Mouse (Mus musculus) liver, embryonic 16.5 days (tissue): ENCODE data around the gene Aff2. TPM values are rescaled to one million over a fixed set of nuclear protein-coding genes. Genes with fewer than 3 reads are reported as not detected.

Source experiments
- ATAC-seq: fragments of 200-750 bp; cut with Nextera tagmentation; 2 replicates; pipeline ENCODE4 v1.8.0; 2017; ENCODE audit warnings: low read depth, mild to moderate bottlenecking, moderate number of reproducible peaks, moderate library complexity
- H3K27ac ChIP-seq: fragments of 300-500 bp; sonication (generic); 2 replicates; pipeline ENCODE4 v1.5.1; 2014; ENCODE audit warnings: mild to moderate bottlenecking, low read length
- H3K27me3 ChIP-seq: fragments of 300-500 bp; sonication (generic); 2 replicates; pipeline ENCODE4 v1.6.1; 2014; ENCODE audit warnings: low read depth, low read length, mixed read lengths; ENCODE audit not compliant: control insufficient read depth, insufficient read depth
- H3K36me3 ChIP-seq: fragments of 300-500 bp; sonication (generic); 2 replicates; pipeline ENCODE4 v1.6.1; 2014; ENCODE audit warnings: mild to moderate bottlenecking; ENCODE audit not compliant: control insufficient read depth, insufficient read depth
- H3K4me1 ChIP-seq: fragments of 300-500 bp; sonication (generic); 2 replicates; pipeline ENCODE4 v1.6.1; 2014; ENCODE audit warnings: low read depth, low read length, mixed read lengths; ENCODE audit not compliant: control insufficient read depth
- H3K4me2 ChIP-seq: fragments of 300-500 bp; sonication (generic); 2 replicates; pipeline ENCODE4 v1.6.1; 2014; ENCODE audit warnings: low read depth, low read length, mixed read lengths
- H3K4me3 ChIP-seq: fragments of 300-500 bp; sonication (generic); 2 replicates; pipeline ENCODE4 v1.5.1; 2014; ENCODE audit warnings: low read depth, mild to moderate bottlenecking, low read length
- H3K9ac ChIP-seq: fragments of 300-500 bp; sonication (generic); 2 replicates; pipeline ENCODE4 v1.6.1; 2014; ENCODE audit warnings: low read depth, low read length
- H3K9me3 ChIP-seq: fragments of 300-500 bp; sonication (generic); replicated peaks from 2 replicates; pipeline ENCODE4 v1.6.1; 2016; ENCODE audit warnings: low read length; ENCODE audit not compliant: control insufficient read depth
- WGBS: fragments of 180-500 bp; shearing (Covaris S2); extraction: QIAGEN DNeasy Blood & Tissue Kit; methylation state at CpG from one replicate; pipeline ENCODE4 v1.1.7; 2014; ENCODE audit not compliant: insufficient replicate concordance; 5-methylcytosine and 5-hydroxymethylcytosine counted together
- polyA plus RNA-seq: library from polyadenylated mRNA; unstranded; fragments of >200 nt; fragmentation: Nextera tagmentation; extraction: Ambion mirVana; gene quantifications from 2 replicates; pipeline ENCODE4 v1.2.1, GENCODE M21; 2015

Aff2 gene
- polyA plus RNA-seq, 1 experiment from 2014 or later: 0.55 TPM

GRCm38 (mm10) chrX:69663038-69663437 lies 302.9 kb downstream of the Aff2 start:
- Histone ChIP-seq H3K4me2 (no peak overlapping the region), H3K27me3 (no peaks in the 10 kb centered on the region), H3K4me1 (no peaks in the 10 kb centered on the region), H3K9me3 (no peaks in the 10 kb centered on the region), H3K27ac (no peak overlapping the region), H3K9ac (no peak overlapping the region), H3K4me3 (no peak overlapping the region), H3K36me3 (no peaks in the 10 kb centered on the region)
- WGBS: 73% methylated on average over 2 of the region's 2 CpGs
- ATAC-seq: no peak

DNA sequence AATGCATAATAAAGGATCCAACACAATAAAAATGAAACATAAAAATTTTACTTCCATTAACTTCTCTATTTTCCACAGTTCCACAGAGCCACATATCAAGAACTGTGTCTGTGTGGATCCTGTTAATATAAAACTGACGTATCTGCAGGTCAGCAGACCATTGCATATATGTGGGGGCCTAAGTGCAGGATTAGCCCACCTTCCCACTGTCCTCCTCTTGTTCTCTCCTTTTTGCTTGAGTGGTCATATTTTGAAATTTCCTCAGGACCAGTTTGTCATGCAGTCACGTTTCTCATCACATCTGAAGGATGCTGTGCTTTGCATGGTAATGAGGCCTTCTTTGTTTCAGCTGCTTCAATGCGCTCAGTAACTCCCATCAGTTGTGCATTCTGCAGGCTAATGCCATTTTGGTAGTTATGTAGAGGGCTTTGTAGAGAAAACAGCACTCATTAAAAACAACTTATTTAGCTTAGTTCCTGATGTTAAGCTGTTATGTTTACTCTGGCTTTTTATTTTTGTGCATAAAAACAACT lies 306.1 kb downstream of the Aff2 start:
- Histone ChIP-seq H3K4me1 (no peaks in the 10 kb centered on the region), H3K4me2 (no peak overlapping the region), H3K27me3 (no peaks in the 10 kb centered on the region), H3K9ac (no peak overlapping the region), H3K36me3 (no peaks in the 10 kb centered on the region), H3K4me3 (no peak overlapping the region), H3K27ac (no peak overlapping the region), H3K9me3 (no peaks in the 10 kb centered on the region)
- 54% methylated on average over 3 of the region's 3 CpGs for WGBS
- ATAC-seq: no peak

- no peak for ATAC-seq
- 77% methylated on average over 1 of the region's 1 CpGs for WGBS
- no peaks in the 10 kb centered on the region for H3K36me3 ChIP-seq
Observed at GRCm38 (mm10) chrX:69675691-69676090, 315.6 kb downstream of the Aff2 start.

DNA sequence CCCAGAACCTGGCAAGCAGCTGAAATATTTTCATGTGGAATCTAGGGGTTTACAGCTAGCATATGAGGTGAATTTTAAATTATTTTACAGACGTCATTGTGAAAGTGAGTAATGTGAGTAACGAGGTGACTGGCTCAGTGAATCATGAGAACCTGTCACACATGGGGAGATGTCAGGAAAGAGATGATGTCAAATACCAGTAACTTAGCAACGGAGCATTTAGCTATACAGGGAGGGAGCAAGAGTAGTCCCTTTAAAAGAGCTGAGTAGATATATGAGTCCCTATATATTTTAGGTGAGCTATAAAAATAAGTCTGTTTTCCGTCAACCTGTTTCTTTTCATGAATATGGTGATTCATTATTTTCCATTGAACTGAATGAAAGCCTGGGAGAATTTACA lies 338.7 kb downstream of the Aff2 start:
- H3K4me3 ChIP-seq: no peak overlapping the region
- H3K27me3 ChIP-seq: no peaks in the 10 kb centered on the region
- H3K27ac ChIP-seq: no peak overlapping the region
- ATAC-seq: no peak
- no peaks in the 10 kb centered on the region for H3K36me3 ChIP-seq
- no peak overlapping the region for H3K9ac ChIP-seq
- H3K9me3 ChIP-seq: no peaks in the 10 kb centered on the region
- 52% methylated on average over 4 of the region's 4 CpGs for WGBS
- H3K4me1 ChIP-seq: no peaks in the 10 kb centered on the region
- H3K4me2 ChIP-seq: no peak overlapping the region

More at GRCm38 (mm10) chrX:69675691-69676090, 315.6 kb downstream of the Aff2 start:
- Histone ChIP-seq H3K4me1 (no peaks in the 10 kb centered on the region), H3K27me3 (no peaks in the 10 kb centered on the region), H3K4me3 (no peak overlapping the region), H3K9me3 (no peaks in the 10 kb centered on the region), H3K4me2 (no peak overlapping the region), H3K9ac (no peak overlapping the region), H3K27ac (no peak overlapping the region)

DNA sequence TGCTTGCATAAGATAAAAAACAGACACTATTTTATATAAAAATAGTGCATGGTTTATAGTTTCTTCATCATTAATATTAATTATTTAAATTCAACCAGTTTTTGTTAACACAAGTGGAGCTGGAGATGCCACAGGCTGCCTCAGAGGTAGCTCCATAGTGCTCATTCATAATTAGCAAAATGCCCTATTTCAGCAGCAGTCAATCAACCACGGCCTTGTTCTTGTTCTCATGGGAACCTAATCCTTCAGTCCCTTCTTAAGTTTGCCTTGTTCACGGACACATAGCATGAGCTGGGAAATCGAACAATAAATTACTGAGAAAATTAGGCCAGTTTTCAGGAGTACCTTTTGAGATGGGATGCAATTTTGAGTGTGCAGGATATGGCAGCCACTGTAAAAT lies 378.9 kb downstream of the Aff2 start:
- Histone ChIP-seq H3K9ac (no peak overlapping the region), H3K4me1 (no peaks in the 10 kb centered on the region), H3K27me3 (no peaks in the 10 kb centered on the region), H3K4me3 (no peak overlapping the region), H3K4me2 (no peak overlapping the region), H3K27ac (no peak overlapping the region), H3K36me3 (no peaks in the 10 kb centered on the region), H3K9me3 (no peaks in the 10 kb centered on the region)
- no peak for ATAC-seq
- 50% methylated on average over 3 of the region's 3 CpGs for WGBS

- no peaks in the 10 kb centered on the region for H3K27me3 ChIP-seq
- no peak for ATAC-seq
- 50% methylated on average over 3 of the region's 3 CpGs for WGBS
Observed at GRCm38 (mm10) chrX:69744962-69745597, 385.0 kb downstream of the Aff2 start.

DNA sequence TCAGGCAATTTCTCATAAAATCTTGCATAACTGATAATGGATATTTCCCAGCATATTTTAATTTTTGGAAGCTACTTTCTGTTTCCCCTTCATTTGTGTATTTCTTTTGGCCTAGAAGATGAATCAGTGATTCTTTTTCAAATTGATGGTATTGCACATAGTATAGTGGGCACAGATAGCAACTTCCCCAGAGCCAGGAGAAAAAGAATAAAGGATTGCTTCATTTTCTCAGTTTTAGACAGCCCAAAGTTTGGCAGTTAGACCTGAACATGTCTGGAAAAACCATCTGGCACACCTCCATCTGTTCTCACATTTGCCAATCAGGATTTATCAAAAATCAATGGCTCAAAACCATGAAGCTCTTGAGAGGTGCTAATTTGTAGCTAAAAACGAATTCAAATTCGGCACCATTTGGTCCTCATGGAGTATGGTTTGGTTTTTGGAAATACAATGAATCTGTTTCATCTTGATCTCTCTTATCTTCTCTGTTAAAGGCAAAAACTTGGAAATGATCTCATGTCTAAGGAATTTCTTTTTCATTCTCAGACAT lies 441.9 kb downstream of the Aff2 start:
- H3K27ac ChIP-seq: no peak overlapping the region
- no peaks in the 10 kb centered on the region for H3K9me3 ChIP-seq
- no peaks in the 10 kb centered on the region for H3K27me3 ChIP-seq

More at GRCm38 (mm10) chrX:69744962-69745597, 385.0 kb downstream of the Aff2 start:
- no peaks in the 10 kb centered on the region for H3K4me1 ChIP-seq
- no peak overlapping the region for H3K27ac ChIP-seq
- no peaks in the 10 kb centered on the region for H3K9me3 ChIP-seq
- H3K9ac ChIP-seq: no peak overlapping the region
- no peaks in the 10 kb centered on the region for H3K36me3 ChIP-seq
- H3K4me3 ChIP-seq: no peak overlapping the region
- no peak overlapping the region for H3K4me2 ChIP-seq

DNA sequence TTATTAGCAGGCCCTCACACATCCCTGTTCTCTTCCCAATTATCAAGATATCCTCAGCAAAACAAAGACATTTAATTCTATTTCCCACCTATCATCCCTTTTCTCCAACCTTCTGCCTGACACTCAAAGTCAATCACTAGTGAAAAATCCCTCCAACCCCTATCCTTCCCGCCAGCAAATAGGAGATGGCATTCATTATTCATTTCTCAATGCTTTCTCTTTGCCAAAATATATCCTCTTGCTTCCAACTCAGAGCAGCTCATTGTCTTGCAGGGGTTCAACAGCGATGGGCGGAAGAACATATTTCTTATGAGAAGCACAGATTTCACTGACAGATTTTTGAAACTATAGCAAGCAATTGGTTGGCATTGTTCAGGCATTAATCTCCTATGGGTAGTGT lies 442.4 kb downstream of the Aff2 start:
- H3K9me3 ChIP-seq: no peaks in the 10 kb centered on the region
- no peak for ATAC-seq
- no peaks in the 10 kb centered on the region for H3K36me3 ChIP-seq
- H3K9ac ChIP-seq: no peak overlapping the region
- no peak overlapping the region for H3K27ac ChIP-seq
- no peak overlapping the region for H3K4me3 ChIP-seq
- no peaks in the 10 kb centered on the region for H3K27me3 ChIP-seq
- no peak overlapping the region for H3K4me2 ChIP-seq
- no peaks in the 10 kb centered on the region for H3K4me1 ChIP-seq
- 63% methylated on average over 3 of the region's 3 CpGs for WGBS

More for the DNA sequence above, 441.9 kb downstream of the Aff2 start:
- Histone ChIP-seq H3K4me1 (no peaks in the 10 kb centered on the region), H3K36me3 (no peaks in the 10 kb centered on the region), H3K4me3 (no peak overlapping the region), H3K9ac (no peak overlapping the region), H3K4me2 (no peak overlapping the region)
- WGBS: 48% methylated on average over 2 of the region's 2 CpGs
- no peak for ATAC-seq

DNA sequence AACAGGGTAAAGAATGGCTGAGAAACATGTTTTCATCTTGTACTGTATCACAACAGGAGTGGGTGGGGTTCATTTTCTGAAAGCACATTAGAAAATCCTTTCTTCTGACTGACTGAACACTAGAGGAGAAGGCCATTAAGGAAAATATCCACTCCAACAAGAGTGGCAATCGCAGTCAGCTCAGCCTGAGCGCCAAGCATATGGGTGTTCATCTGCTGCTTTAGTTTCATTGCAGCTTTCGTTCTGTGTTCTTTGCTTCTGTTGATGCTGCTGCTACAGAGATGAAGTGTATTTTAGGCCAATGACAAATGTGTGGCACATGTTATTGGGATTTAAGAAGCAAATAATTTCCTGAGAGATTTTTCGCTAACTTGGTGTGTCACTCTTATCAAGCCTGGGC lies 451.7 kb downstream of the Aff2 start:
- H3K4me1 ChIP-seq: no peaks in the 10 kb centered on the region
- no peak overlapping the region for H3K9ac ChIP-seq
- no peak overlapping the region for H3K27ac ChIP-seq
- no peak overlapping the region for H3K4me3 ChIP-seq
- no peaks in the 10 kb centered on the region for H3K27me3 ChIP-seq
- no peaks in the 10 kb centered on the region for H3K36me3 ChIP-seq
- no peak for ATAC-seq
- no peaks in the 10 kb centered on the region for H3K9me3 ChIP-seq
- 70% methylated on average over 4 of the region's 4 CpGs for WGBS
- no peak overlapping the region for H3K4me2 ChIP-seq
